Mouse (Mus musculus) naive thymus-derived CD4-positive, alpha-beta T cell, adult 2 months (primary cell): Measurements from ENCODE around the gene Fmo1.

ENCODE experiments used
- DNase-seq: peaks from one replicate; pipeline ENCODE4 v3.0.0-alpha.2; 2011; ENCODE audit warnings: low read depth

The Fmo1 gene

DNA sequence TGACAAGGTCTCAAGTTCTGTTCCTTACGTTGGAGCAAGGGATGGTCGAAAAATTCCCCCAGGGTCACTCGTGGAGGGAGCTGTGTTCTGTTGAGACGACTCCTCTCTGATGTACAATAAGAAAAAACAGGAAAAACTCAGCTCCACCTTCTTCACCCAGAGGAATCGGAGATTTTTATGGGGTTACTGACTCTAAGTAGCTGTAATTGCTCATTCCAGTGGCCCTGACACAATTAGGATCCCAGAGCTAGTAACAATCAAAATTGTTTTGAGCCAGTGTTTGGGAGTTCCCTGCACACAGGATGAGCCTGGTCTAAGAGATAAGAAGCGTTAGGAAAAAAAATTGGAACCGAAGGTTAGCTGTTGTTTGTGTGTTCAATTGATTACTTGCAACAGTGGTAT lies at the start of gene Fmo1:
Gene Fmo1 (minus strand): TSS at position 331 of the 402 bp plus-strand sequence.
- no peak for DNase-seq

DNA sequence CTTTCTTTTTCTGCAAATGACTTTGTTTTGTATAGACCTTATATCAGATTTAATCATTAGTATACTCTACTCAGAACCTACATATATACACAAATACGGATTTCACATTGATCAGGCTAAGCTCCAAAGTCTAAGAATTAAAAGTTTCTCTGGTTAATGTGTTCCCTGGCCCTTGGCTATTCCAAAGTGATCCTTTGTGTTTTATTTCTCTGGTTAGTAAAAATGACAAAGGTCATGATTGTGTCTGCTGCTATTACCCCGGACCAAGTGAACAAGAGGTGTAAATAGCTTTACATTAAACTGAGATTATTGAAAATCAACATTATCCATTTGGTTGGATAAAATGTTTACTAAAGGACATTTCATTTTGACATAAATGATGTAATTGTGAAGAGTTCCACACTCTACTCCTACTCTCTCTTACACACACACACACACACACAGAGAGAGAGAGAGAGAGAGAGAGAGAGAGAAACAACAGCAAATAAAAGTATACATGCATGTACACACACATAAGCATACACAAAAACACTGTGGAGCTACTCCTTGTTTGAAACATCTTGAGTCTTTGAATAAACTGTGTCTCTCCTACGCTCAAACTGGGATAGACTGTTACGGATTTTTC lies 48.6 kb upstream of the Fmo1 start:
- no peak for DNase-seq

DNA sequence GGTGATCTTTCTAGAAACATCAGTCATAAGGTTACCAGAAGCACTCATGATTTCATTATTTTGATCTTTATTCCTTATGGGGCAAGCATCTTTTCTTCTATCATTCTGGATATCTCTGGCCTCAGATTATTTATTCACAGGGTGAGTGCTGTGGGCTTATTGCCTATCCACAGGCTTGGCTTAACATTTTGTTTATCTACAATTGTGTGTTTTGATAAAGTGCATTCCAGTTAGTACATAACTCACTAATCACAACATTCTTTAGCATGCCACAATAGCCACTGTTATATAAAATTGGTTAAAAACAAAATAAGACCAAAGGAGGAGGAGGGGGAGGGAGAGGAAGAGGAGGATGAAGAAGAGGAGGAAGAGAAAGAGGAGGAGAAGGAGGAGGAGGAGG lies 45.7 kb upstream of the Fmo1 start:
- no peak for DNase-seq

DNA sequence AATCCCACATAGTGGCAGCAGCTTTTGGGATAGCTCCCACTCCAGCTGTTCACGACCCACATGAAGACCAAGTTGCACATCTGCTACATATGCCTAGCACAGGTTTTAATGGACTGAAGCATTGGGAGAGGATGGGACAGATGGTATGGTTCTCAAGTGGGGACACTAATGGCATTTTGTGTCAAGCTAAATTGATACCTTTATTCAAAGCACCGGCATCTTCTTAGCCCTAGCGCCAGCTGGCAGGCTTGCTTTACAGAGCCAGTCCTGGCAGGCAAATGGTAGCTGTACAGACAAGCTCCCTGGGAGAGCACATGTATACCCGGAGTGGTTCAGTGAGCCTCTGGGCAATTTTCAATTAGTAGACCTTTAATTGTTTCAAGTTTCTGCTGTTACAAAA lies 35.5 kb upstream of the Fmo1 start:
- DNase-seq: no peak

DNA sequence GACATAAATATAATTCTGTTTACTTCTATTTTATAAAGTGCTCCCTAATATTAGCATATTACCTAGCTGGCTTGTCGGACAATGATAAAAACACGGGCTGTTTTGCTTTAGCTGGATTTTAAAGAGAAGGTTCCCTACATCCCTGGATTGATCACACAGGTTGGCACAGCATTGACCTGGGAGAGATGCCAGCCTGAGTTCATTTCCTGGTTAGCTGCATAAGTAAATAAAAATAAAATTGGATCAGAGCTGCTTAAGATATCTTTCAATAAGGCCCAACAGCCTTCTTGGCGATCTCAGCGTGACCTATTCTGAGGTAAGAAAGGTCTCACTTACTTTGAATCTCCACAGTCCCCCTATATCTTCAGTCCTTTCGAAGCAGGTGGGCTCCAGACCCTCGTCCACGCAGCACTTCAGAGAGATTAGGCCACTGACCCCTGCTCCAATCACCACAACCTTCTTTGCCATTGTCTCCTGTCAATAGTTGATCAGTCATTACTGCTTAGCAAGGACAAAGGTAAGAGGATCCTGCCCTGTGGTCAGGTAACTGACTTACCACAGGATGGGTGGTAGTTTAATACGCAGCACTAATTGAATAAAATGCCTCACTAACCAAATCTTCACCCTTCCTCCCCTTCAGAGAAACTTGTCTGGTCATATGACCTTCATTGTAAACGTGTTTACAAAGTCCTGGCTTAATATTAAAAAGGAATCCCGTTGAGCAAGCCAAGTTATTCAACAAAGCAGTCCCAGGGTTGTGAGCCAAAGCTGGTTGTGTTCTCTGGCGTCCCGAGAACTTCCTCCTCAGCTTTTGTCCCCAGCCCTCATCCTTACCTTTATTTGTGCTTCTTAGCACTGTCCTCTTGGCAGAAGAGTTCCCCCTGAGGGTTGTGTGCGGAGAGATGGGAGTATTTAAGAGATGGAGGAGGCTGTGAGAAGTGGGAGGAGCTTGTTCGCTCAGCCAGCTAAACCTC lies 31.7 kb upstream of the Fmo1 start, which contains the start of gene Fmo2:
Gene Fmo2 (minus strand): TSS at position 889 of the 974 bp plus-strand sequence.
- DNase-seq: no peak

DNA sequence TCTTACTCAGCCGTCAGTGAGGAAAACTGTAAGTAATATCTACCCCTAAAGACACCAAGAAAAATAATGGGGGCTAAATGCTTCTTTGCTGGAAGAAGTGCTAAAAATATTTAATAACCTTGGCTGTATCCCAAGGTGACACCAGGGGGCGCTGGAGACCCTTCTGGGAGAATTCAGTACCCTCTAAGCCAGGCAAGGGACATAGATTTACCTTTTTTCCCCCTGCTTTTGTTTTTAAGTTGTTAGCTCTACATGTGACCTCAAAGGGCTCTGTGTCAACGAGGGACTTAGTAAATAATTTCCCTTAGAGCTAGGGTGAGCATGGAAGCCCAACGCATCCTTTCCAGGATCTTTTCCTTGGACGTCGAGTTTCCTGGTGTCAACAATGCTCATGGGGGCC lies 29.5 kb upstream of the Fmo1 start:
- DNase-seq: peak; percentile 28

DNA sequence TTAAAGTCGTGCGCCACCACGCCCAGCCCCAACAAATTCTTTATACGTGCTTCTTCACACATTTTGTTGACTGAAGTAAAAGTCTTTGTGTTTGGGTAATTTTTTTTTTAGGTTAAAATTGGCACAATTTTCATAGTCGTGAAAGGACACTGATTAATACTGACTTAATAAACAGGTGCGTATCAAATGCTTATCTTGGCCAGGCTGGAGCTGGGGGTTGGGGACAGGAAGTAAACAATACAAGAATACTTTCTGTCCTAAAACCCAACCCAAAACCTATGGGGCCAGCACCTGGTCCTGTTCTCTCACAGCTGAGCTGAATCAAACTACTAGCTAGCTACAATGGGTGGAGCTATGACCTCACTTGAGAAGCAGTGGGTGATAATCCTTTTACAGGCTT lies 26.6 kb upstream of the Fmo1 start:
- DNase-seq: no peak

DNA sequence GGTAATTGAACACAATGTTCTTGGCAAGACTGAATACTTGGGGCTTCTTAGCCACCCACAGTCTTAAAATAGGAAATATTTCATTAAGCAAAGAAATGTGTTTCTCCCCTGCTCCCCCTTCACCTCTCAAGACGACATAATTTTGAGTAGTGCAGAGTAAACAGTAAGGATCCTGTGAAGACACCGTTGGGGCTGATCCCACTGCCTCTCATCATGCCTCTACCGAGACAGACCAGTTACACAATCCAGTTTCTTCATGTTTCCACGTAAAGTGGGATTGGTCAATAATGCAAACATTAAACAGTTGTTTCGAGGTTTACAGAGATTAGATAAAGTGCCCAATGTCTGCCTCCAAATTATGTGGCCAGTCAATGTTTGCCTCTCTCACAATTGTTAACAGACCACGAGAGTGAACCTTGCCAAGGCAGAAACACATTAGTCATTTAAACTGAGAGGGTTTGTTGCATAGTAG lies 25.6 kb upstream of the Fmo1 start:
- DNase-seq: no peak

DNA sequence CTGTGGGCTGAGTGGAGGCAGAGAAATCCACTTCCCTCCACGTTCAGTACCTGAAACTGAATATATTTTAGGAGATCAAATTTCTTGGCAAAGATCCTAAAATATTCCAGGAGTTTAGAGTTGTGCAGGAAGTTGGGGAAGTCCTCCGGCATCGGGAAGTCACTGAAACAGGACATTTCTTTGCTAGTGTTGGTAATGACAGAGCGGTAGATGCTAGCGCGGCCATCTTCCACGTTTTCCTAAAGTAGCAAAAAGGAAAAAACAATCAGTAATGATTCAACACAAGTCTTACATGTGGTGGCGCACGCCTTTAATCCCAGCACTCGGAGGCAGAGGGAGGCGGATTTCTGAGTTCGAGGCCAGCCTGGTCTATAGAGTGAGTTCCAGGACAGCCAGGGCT lies 22.2 kb upstream of the Fmo1 start:
- DNase-seq: no peak

DNA sequence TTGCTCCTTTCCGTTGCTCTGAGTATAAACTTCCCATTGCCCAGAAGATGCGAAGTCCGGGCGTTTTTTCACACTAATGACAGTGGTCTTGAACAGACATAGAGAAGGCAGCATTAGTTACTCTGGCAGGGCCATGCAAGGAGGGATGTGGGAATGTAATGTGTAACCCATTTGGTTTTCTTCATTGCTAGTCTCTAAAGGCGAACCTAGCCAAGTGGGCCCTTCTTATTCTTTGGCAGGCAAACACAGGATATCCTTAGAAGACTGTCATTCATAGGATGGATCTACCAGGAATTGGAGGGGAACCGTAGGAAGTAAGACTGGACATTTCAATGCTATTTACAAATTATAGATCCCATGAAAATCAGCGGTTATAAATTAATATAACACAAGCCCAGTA lies 21.2 kb upstream of the Fmo1 start:
- DNase-seq: no peak

DNA sequence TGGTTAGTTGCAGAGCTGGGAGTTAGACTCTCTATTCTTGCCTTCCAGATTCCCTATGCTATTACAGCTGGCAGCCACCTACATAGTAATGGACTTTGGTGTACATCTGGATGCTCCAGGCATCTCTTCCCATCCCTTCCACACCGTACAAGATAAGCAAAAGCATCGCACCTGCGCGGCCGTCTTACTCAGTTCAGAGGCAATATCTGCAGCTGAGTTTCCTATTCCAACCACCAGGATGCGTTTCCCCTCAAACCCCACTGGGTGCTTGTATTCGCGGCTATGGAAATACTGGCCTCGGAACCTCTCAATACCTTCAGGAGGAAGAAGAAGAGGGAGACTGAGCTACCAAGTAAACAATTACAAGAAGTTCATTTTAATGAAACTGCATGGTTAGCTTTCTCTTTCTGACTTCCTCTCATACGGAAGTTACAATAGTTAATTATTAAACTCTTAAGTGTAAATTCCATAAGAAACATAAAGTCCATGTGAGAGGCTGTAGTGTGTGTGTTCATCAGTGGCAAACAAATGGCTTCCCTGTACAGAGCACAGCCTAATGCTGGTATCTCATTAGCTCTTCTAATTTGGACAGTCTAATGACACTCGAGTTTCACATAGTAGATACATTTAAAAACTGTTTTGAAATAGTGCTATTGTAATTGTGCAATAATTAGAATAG lies 19.9 kb upstream of the Fmo1 start:
- no peak for DNase-seq

DNA sequence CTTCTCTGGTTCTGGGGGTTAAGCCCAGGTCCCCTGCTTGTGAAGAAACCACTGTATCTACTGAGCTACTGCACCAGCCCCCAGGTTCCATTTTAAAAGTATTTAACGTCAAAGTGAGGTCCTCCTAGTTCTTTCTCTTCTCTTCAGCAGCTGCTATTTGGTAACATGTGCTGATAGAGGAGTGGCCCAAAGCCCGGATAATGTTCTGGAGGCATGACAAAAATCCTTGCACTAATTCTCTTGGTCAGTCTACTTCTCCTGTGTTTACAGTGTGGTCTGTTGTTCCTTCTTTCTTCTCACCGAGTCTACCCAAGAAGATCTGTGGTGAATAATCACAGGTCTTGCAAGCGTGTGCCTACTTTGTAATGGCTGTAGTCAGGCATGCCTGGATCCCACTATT lies 16.3 kb upstream of the Fmo1 start:
- no peak for DNase-seq

DNA sequence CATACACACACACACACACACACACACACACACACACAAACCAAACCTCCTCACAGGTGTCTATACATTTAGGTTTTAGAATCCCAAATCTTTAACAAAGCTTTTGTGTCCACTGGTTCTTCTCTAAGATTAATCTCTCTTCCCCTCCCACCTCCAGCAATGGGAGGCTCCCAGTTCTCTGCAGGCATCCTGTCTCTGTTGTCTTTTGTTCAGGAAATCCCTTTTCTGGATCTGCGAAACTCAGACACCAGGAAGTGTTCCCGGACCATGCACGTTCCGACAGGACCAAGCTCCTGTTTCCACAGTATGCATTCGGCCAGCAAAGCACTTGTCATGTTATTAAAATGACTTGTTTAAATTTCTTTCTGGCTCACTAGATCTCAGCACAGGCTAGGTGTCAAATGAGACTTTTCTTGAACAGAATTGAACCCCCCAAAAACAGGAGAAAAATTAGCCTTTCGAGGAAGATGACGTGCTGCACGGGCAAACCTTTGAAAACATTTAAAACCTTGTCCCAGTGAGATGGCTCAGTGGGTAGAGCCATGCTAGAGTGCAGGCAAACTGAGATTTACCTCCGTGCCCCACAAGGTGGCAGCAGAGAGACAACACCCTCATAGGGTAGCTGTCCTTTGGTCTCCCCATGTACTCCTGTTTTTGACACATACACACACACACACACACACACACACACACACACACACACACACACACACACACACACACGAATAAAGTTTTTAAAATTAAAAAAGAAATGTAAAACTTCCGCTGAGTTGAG lies 13.4 kb upstream of the Fmo1 start:
- DNase-seq: peak; percentile 39

DNA sequence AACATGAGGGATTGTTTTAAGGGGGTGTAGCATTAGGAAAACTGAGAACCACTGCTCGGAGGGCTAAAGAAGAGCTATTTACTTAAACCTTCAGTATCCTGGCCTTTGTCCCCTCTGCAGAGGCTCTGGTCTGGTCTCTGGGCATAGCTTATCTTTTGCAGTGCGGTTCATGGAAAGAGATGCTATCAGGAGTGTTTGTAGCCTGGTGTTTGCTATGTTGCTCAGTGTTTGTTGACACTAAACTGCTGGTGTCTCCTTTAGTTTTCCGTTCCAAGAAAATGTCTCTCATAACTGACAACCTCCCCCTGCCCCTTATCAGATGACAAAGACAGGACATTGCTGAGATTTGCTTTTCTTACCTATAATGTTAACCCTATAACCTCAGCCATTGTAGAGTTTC lies 8.7 kb upstream of the Fmo1 start:
- DNase-seq: no peak

DNA sequence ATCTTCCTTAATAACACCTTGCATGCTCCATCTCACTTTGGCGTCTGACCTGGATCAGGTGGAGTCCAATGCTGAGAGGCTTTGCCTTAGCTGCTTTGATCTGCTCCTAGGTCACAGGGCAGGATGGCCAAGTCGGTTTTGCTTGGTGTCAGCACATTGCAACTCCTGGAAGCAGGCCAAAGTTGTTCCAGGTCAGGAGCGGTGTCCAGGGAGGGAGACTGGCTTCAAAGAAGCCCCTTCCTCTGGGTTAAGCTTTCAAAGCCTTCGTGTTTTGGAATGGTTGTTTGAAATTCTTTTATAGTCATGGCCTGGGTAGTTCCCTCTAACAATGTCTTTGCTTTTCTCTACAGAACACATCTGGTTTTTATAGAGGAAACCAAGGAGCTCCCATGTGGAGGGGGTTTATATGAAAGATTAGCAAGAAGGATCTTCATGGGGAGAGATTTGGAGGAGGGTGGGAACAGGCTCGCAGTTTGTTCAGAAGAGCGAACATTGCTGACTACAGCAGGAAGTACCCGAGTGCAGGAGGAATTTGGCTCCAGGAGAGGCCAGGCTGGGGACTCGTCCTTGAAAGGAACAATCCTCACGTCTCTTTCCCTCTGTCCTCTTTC lies 5.4 kb upstream of the Fmo1 start:
- no peak for DNase-seq

DNA sequence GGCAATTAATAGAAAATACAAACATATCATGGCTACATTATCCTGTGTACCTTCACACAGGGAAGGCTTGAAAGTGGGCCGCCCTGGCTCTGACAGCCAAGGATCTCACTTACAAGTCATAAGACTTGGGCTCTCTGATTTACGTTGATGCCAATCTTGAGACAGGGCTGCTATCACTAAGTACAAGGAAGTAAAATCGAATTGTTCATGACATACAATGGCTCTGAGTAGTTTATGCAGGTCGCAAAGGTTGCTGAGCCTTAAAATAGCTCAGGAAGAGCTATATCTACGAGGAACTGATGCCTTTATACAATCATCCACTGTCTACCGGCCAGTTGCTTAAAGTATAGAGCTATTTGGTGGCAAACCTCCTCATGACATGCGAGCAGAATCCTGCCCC lies 4.6 kb upstream of the Fmo1 start:
- DNase-seq: no peak

DNA sequence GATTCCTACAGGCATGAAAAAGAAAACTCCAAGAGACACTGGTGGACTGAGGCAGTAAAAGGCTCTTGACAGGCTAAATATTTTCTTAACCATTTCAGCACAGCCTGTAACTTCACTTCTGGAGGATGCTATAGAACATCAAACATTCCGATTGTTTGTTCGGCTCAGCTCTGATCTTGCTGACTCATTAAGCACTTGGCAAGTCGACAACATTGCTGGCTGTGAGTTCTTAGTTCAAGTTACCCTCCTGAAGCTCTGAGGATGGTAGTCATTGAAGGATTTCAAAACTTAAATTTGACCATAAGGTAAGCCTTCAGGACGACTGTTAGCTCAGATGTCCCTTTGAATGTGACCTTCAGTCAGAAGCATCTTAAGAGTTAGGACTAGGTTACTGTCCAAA lies 986 bp upstream of the Fmo1 start:
- DNase-seq: no peak

DNA sequence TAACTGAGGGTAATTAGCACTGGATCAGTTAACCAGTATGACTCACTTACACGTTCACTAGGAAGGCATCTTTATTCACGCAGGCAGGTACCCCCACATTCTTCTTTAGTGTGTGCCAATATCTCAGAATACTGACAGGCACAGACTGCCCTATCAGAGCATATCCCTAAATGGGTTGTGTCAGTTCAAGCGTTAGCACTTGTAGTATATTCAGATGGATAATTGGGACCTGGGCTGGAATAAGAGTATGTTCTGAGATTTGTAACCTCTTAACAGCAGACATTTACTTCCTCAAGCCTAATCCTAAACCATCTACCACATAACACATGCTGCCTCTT lies 948 bp downstream of the Fmo1 start:
- DNase-seq: no peak

DNA sequence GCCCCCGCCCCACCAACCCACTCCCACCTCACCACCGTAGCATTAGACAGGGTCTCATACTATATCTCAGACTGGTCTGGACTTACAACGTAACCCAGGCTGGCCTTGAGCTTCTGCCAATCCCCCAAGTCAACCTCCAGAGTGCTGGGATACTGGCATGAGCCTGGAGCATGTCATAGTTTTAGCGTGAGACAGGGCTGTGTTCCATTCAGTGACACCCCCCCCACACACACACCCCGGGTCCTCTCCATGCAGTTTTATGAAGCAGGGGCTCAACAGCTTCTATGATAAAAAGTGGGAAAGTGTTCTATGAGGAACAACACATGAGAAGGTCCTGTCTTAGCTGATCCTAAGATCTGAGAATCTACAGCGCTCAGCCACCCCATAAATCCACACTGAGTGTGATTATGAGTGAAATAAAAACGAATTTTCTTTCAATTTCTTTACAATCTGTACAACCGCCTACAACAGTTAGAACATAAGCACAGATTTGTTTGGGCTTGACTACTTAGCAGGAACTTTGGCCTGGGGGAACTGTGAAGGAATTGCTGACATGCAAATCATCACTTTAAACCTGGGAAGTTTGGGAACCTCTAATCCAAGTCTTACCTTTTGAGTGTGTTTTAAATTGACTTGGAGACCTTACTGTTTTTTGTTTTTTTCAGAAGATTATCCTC lies 1.5 kb downstream of the Fmo1 start:
- no peak for DNase-seq

DNA sequence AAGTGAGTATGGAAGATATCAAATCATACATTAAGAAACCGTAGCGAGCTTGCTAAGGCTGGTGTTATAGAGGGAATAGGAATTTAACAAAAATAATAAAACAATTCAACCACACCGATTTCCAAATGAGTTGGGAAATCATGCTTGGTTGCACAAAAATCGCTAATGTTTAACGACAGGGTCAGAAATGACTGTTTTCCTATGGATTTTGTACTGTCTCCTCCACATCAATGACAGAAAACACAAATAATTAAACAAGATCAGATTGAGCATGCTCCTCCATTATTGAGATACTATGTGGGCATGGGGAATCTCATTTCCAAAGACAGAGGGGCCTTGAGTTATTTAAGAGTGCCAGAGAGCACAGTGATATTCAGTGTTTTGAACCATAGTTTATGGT lies 2.1 kb downstream of the Fmo1 start:
- no peak for DNase-seq

DNA sequence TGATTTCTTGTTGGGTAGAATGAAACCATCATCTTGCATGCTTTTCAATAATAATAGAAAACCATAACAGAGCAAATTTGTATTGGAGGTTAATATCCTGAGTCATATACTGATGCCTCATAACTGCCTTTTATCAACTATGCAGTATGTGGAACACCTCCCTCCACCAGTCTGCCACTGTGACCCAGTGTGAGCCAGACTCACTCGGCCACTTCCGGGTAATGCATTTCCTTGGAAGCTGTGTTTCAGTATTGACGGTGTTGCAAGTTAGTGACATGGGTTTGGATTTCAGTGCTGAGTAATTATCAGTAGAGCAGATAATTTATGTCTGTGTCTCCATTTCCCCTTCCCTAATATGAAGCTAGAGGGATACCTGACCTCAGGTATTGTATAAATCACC lies 2.8 kb downstream of the Fmo1 start:
- no peak for DNase-seq
